11 mouse cellular contexts compared by ENCODE assay signal in the genomic region with DNA sequence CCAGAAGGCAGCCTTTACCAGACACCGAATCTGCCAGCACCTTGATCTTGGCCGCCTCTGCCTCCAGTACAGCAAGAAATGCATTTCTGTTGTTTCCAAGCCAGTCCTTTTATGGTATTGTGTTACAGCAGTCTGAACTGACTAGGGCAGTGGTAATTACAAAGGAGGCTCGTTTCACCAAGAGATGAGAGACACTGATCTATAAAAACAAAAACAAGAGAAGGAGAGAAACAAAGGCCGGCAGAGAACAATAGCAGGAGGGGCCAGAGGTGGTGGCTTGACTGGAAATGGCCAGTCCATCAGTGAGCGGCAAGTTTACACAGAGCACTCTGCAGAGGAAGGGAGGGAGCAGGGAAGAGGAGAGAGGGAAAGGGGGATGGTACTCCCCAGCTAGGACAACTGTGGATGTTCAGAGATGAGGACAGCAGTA. TPM values are rescaled to one million over a fixed set of nuclear protein-coding genes. Genes with fewer than 3 reads are reported as not detected.
DNase-seq lines count a peak whose midpoint lies in the region; ATAC-seq and TF ChIP-seq lines count a peak whose summit lies in the region.
"Had no signal": no experiment of that assay in that cellular context is flagged by ENCODE, and none has a peak within 500 bp of the region (broad histone marks: within the 10 kb centered on the region; RNA-seq: fewer than 3 reads in every experiment).

No protein-coding gene starts in this region.

- no peak for DNase-seq in layer of hippocampus, adult 2 months (ENCODE audit: low spot score in 2 of 2)
- no peak for DNase-seq in layer of hippocampus, postnatal 14 days (ENCODE audit: low spot score in 2 of 2)
- DNase-seq in retina, embryonic 14.5 days (ENCODE audit: low spot score), result peak; percentile 41
- DNase-seq in gastrocnemius, postnatal 36 days, result no peak
- DNase-seq: cerebellum, postnatal 36 days; left cerebral cortex, postnatal 4 days had no signal

- ATAC-seq in embryonic facial prominence, embryonic 13.5 days (ENCODE audit: insufficient number of reproducible peaks, insufficient read depth, low FRiP score, low TSS enrichment, low read depth), result no peak
- ATAC-seq in hindbrain, embryonic 16.5 days, result peak; percentile 64
- no peak for ATAC-seq in cerebellum, adult (ENCODE audit: insufficient number of reproducible peaks, low FRiP score, low TSS enrichment)
- no peak for ATAC-seq in erythroid progenitor cell, adult 5-6 weeks (replicated peaks; ENCODE audit: low FRiP score, poor library complexity, severe bottlenecking)

- peak overlapping the region; percentile 36; the same call in 1 of the 2 replicates for H3K27ac ChIP-seq in layer of hippocampus, adult 2 months
- H3K27ac ChIP-seq in embryonic facial prominence, embryonic 13.5 days, result peak overlapping the region; percentile 74
- 0 out of 2 replicates have a peak overlapping the region, but pooled peaks have one; percentile 5 for H3K27ac ChIP-seq in hindbrain, embryonic 16.5 days (ENCODE audit: low read depth, low read length)

- WGBS in embryonic facial prominence, embryonic 13.5 days, result 10% methylated on average over 5 of the region's 5 CpGs
- 9% methylated on average over 5 of the region's 5 CpGs for WGBS in hindbrain, embryonic 16.5 days

- peaks cover 23% of the 10 kb centered on the region for H3K4me1 ChIP-seq in embryonic facial prominence, embryonic 13.5 days
- peaks cover 10% of the 10 kb centered on the region for H3K4me1 ChIP-seq in hindbrain, embryonic 16.5 days (ENCODE audit: control insufficient read depth, insufficient read depth, low read depth, low read length)

- H3K36me3 ChIP-seq in embryonic facial prominence, embryonic 13.5 days, result peaks cover 72% of the 10 kb centered on the region
- no peaks in the 10 kb centered on the region for H3K36me3 ChIP-seq in hindbrain, embryonic 16.5 days (ENCODE audit: control insufficient read depth, insufficient read depth, low read length)

- no peak overlapping the region for H3K4me3 ChIP-seq in layer of hippocampus, adult 2 months
- H3K4me3 ChIP-seq in embryonic facial prominence, embryonic 13.5 days, result no peak overlapping the region
- H3K4me3 ChIP-seq in hindbrain, embryonic 16.5 days (ENCODE audit: low read length), result no peak overlapping the region

- no peak for TF ChIP-seq CTCF in layer of hippocampus, adult 2 months (conservative IDR thresholded peaks at IDR 0.05)

- no peak overlapping the region for H3K9ac ChIP-seq in embryonic facial prominence, embryonic 13.5 days
- H3K9ac ChIP-seq in hindbrain, embryonic 16.5 days (ENCODE audit: low read depth, low read length), result no peak overlapping the region; the same call in 1 of the 2 replicates

- intact Hi-C loops in gastrocnemius, postnatal 36 days (cut with DNase I), result no loop called here

- no peaks in the 10 kb centered on the region for H3K9me3 ChIP-seq in embryonic facial prominence, embryonic 13.5 days
- no peaks in the 10 kb centered on the region for H3K9me3 ChIP-seq in hindbrain, embryonic 16.5 days (ENCODE audit: control insufficient read depth, low read length)

- no peaks in the 10 kb centered on the region for H3K27me3 ChIP-seq in embryonic facial prominence, embryonic 13.5 days
- H3K27me3 ChIP-seq in hindbrain, embryonic 16.5 days (replicated peaks; ENCODE audit: control insufficient read depth, insufficient read depth, low read length), result no peaks in the 10 kb centered on the region

- H3K4me2 ChIP-seq in embryonic facial prominence, embryonic 13.5 days, result peak overlapping the region; percentile 7; the same call in 1 of the 2 replicates
- H3K4me2 ChIP-seq in hindbrain, embryonic 16.5 days (ENCODE audit: low read length), result no peak overlapping the region

RNA-seq across cellular contexts. Expression of gene Dgki, which starts 36.9 kb away (rescaled TPM):
- 10 to 100 TPM; 88.6 to 89.5 TPM for total RNA-seq in layer of hippocampus, adult 2 months (2021)
- 10 to 100 TPM; 51.7 to 57.8 TPM for total RNA-seq in layer of hippocampus, postnatal 14 days (2021)
- polyA plus RNA-seq in embryonic facial prominence, embryonic 13.5 days (2015; fragmentation: Nextera tagmentation; extraction: Ambion mirVana), result 0.84 and 1.1 TPM in 2 replicates
- polyA plus RNA-seq in hindbrain, embryonic 16.5 days (2015; fragmentation: Nextera tagmentation; extraction: Ambion mirVana), result 6.0 and 6.7 TPM in 2 replicates
- under 1 TPM; 0.13 to 0.15 TPM for total RNA-seq in gastrocnemius, postnatal 36 days (2021)
- total RNA-seq in erythroid progenitor cell, adult 5-6 weeks (2015; ENCODE audit: low replicate concordance), result 1.8 TPM in 1 of 2 replicates, not detected in the other
- 1.4 TPM in 1 of 2 replicates, not detected in the other for total RNA-seq in erythroid progenitor cell, adult 5-6 weeks (2017; ENCODE audit: low replicate concordance)
- total RNA-seq: neutrophil, adult 5-6 weeks had no signal

Comparison
In these comparisons a context has a peak if more than half of its experiments do, and no peak if none do; other contexts are left out.
1. H3K27ac ChIP-seq: peak in every context shown above with its lines; median percentile 74 in embryonic facial prominence, embryonic 13.5 days; 36 in layer of hippocampus, adult 2 months; 5 in hindbrain, embryonic 16.5 days.
2. RNA of gene Dgki, which starts 36.9 kb away (total RNA-seq): 88.6 to 89.5 TPM in layer of hippocampus, adult 2 months and 51.7 to 57.8 TPM in layer of hippocampus, postnatal 14 days; 1.4 to 1.8 TPM in erythroid progenitor cell, adult 5-6 weeks and 0.13 to 0.15 TPM in gastrocnemius, postnatal 36 days; every median in the first group is over 10 times any median in the second.